Comparison of ENCODE assay signal across 17 mouse cellular contexts in genomic region chr8:87427188-87427587, GRCm38 (mm10). TPM values are rescaled to one million over a fixed set of nuclear protein-coding genes. Genes with fewer than 3 reads are reported as not detected.
"Had no signal": no experiment of that assay in that cellular context is flagged by ENCODE, and none has a peak within 500 bp of the region (broad histone marks: within the 10 kb centered on the region; RNA-seq: fewer than 3 reads in every experiment).

No protein-coding gene starts in this region.

- H3K4me3 ChIP-seq: neural tube, embryonic 12.5 days; neural tube, embryonic 13.5 days; neural tube, embryonic 15.5 days; stomach, embryonic 15.5 days had no signal

- H3K27ac ChIP-seq: neural tube, embryonic 12.5 days; neural tube, embryonic 13.5 days; neural tube, embryonic 15.5 days; stomach, embryonic 15.5 days; stomach, postnatal 0 days had no signal

- H3K27me3 ChIP-seq: neural tube, embryonic 12.5 days; neural tube, embryonic 15.5 days; stomach, embryonic 15.5 days had no signal

- DNase-seq: right cerebral cortex, adult 18-20 months; right cerebral cortex, postnatal 14 days; right cerebral cortex, postnatal 25 days; right cerebral cortex, postnatal 4 days; spleen, adult 18-20 months; thymus, adult 18-20 months; thymus, adult 2 months; thymus, postnatal 14 days; thymus, postnatal 25 days; thymus, postnatal 36 days; thymus, postnatal 4 days had no signal

- H3K4me1 ChIP-seq: neural tube, embryonic 12.5 days; stomach, embryonic 15.5 days had no signal

- H3K36me3 ChIP-seq: neural tube, embryonic 12.5 days; neural tube, embryonic 13.5 days; neural tube, embryonic 15.5 days; stomach, embryonic 15.5 days had no signal

- H3K4me2 ChIP-seq: neural tube, embryonic 12.5 days; neural tube, embryonic 13.5 days; neural tube, embryonic 15.5 days; stomach, embryonic 15.5 days had no signal

- H3K9me3 ChIP-seq: neural tube, embryonic 12.5 days; neural tube, embryonic 13.5 days; neural tube, embryonic 15.5 days; stomach, embryonic 15.5 days had no signal

- H3K9ac ChIP-seq: neural tube, embryonic 12.5 days; neural tube, embryonic 13.5 days; neural tube, embryonic 15.5 days; stomach, embryonic 15.5 days had no signal

RNA-seq across cellular contexts. Expression of gene Cbln1, which starts 45.2 kb away (rescaled TPM):
- total RNA-seq: neutrophil, adult 5-6 weeks had no signal
